Mouse (Mus musculus) liver, postnatal 0 days (tissue): Measurements from ENCODE around the gene Git2.

Source experiments
- CTCF ChIP-seq: sonication (generic); IDR thresholded peaks from 2 replicates; pipeline ENCODE4 v1.5.1; 2016; ENCODE audit warnings: antibody characterized with exemption, low read depth
- EP300 ChIP-seq: IDR thresholded peaks from 2 replicates; pipeline ENCODE4 v1.6.1; 2016; ENCODE audit warnings: antibody characterized with exemption, low read depth, mild to moderate bottlenecking

GRCm38 (mm10) chr5:114714551-114714950 is 60.8 kb downstream of the Git2 start:
- TF ChIP-seq CTCF: no peak
- TF ChIP-seq EP300: no peak
